ENCODE assay signal across 25 mouse cellular contexts in the genomic region with DNA sequence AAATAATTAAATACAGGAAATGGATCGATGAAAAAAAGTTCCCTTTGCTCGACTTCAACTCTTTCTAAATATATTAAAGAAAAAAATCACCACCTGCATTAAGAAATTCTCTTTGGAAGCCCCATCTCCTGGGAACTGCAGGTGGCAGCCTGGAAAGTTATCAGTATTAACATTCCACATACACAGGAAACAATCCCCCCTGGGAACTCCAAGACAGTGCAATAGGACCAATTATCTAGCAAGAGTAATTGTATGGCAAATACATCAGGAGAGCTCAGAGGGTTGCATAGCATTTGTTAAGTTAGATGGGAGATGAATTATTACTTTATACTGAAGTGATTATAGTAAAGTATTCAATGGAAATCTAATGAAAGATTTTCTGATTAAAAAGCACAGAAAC.
"Had no signal": no experiment of that assay in that cellular context is flagged by ENCODE, and none has a peak within 500 bp of the region (broad histone marks: within the 10 kb centered on the region; RNA-seq: fewer than 3 reads in every experiment).

No protein-coding gene starts in this region.

- H3K4me1 ChIP-seq: heart, embryonic 10.5 days; hindbrain, embryonic 10.5 days; hindbrain, embryonic 12.5 days; intestine, embryonic 15.5 days; liver, embryonic 13.5 days had no signal

- H3K4me3 ChIP-seq: gastrocnemius, adult 2 months; heart, embryonic 10.5 days; heart, embryonic 12.5 days; hindbrain, embryonic 10.5 days; hindbrain, embryonic 12.5 days; intestine, embryonic 15.5 days; layer of hippocampus, adult 2 months; left cerebral cortex, adult 2 months; liver, embryonic 13.5 days had no signal

- ATAC-seq: hindbrain, embryonic 16.5 days; inflammation-experienced regulatory T-cells, adult 6 months; intestine, embryonic 15.5 days; intestine, postnatal 0 days had no signal

- H3K36me3 ChIP-seq: heart, embryonic 10.5 days; heart, embryonic 12.5 days; hindbrain, embryonic 10.5 days; hindbrain, embryonic 12.5 days; intestine, embryonic 15.5 days; liver, embryonic 13.5 days had no signal

- H3K9me3 ChIP-seq: heart, embryonic 10.5 days; heart, embryonic 12.5 days; hindbrain, embryonic 10.5 days; hindbrain, embryonic 12.5 days; intestine, embryonic 15.5 days; liver, embryonic 13.5 days had no signal

- H3K27me3 ChIP-seq: heart, embryonic 12.5 days; hindbrain, embryonic 12.5 days; intestine, embryonic 15.5 days; liver, embryonic 13.5 days had no signal

- DNase-seq: gastrocnemius, adult 2 months; gastrocnemius, postnatal 10 days; gastrocnemius, postnatal 25 days; heart, adult 18-20 months; heart, postnatal 10 days; heart, postnatal 4 days; kidney, adult 18-20 months; kidney, adult 8-10 months; kidney, postnatal 10 days; kidney, postnatal 25 days; kidney, postnatal 4 days; liver; liver, embryonic 13.5 days had no signal

- H3K4me2 ChIP-seq: heart, embryonic 12.5 days; hindbrain, embryonic 12.5 days; hindbrain, embryonic 14.5 days; intestine, embryonic 15.5 days; liver, embryonic 11.5 days; liver, embryonic 13.5 days had no signal

- H3K9ac ChIP-seq: heart, embryonic 12.5 days; hindbrain, embryonic 12.5 days; hindbrain, embryonic 14.5 days; intestine, embryonic 15.5 days; liver, embryonic 13.5 days had no signal

- H3K27ac ChIP-seq: gastrocnemius, adult 2 months; heart, embryonic 10.5 days; hindbrain, embryonic 10.5 days; hindbrain, embryonic 12.5 days; hindbrain, embryonic 14.5 days; intestine, embryonic 15.5 days; layer of hippocampus, adult 2 months; left cerebral cortex, adult 2 months; liver, embryonic 13.5 days had no signal
